Mouse (Mus musculus) adrenal gland, adult 8-10 months (tissue): ENCODE data around the gene Pcnx. TPM values are rescaled to one million over a fixed set of nuclear protein-coding genes. Genes with fewer than 3 reads are reported as not detected.

ENCODE experiments used
- DNase-seq: peaks from one replicate; pipeline ENCODE4 v3.0.0; 2022
- total RNA-seq, 4 experiments: library from RNA; stranded (reverse); gene quantifications; 2 replicates each; pipeline ENCODE4 v1.2.4; 2022

The Pcnx gene
- total RNA-seq, 4 experiments from 2014 or later: 56.1 to 89.3 (median 70.1) TPM

DNA sequence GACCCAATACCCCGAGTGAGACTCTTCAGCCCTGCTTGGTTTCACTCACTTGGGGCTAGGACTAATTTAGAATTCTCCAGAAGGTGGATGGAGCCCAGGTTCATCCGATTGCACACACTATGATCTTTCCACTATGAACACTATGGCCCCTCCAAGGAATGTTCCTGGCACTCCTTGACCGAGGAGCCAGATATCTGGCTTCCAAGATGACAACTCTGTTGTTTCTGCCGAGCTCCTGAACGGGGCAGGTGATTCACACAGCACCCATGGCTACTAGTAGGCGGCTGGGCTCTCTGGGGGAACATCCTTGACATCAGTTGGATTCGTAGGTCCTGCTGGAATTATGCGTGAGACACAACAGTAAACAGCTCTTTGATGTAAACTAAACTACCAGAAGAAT is 4.8 kb upstream of the Pcnx start:
- DNase-seq: no peak

DNA sequence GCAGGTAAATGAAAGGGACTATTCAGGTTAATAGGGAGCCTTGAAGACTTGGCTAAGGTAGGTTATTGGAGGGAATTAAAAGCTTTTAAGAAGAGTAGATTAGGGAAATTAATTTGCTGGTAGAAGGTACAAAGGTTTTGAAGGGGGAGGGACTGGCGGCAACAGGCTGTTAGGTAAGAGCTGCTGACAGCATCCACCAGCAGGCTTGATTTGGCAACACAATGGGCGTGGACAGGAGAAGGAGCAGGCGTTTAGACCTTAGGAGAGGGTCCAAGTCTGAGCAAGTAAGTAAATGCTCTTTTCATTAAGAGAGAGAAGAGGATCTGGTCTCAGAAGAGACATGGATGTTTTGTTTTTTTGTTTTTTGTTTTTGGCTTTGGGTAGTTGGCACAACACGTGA is 3.1 kb upstream of the Pcnx start:
- DNase-seq: no peak

DNA sequence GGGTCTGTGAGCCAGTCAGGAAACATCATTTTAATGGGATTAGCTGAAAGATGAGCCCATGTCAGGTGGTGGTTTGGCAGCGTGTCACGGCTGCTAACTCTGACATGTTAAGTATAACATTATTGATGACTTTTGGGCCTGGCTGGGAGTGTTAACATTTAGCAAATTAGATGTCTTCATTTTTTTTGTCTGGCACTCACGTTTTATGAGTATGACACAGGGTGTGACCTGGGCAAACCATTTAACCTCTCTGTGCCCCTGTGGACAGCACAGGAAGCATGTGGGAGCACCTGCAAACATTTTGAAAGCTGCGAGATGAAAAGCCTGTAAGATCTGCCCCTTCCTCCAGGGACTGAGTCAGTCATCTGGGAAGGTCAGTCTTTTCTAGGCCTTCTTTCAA is 2.6 kb upstream of the Pcnx start:
- DNase-seq: no peak

DNA sequence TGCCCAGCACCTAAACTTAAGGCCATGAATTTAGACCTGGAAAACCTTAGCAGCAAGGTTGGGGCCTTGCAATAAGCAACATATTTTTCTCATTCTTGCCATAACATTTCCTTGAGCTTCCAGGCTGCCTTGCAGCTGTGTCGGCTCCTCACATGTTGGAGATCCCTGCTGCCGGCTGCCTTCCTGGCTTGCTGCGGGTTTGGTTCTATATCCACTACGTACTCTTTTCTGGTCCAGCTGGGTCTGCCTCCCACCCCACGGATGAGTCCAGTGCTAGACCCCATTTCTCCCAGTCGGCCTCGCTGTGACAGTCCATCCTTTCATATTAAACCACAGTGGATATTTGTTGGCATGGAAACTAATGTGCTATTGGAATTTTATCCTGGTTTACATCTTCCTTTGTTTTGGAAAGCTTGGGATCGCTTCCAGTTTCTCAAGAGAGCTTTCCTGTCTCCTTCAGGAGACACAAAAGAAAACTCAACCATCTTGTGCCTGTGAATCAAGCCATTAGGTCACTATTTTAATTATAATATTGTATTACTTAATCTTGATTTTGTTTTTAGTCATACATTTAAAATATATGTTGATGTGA is 1.7 kb upstream of the Pcnx start:
- DNase-seq: no peak

DNA sequence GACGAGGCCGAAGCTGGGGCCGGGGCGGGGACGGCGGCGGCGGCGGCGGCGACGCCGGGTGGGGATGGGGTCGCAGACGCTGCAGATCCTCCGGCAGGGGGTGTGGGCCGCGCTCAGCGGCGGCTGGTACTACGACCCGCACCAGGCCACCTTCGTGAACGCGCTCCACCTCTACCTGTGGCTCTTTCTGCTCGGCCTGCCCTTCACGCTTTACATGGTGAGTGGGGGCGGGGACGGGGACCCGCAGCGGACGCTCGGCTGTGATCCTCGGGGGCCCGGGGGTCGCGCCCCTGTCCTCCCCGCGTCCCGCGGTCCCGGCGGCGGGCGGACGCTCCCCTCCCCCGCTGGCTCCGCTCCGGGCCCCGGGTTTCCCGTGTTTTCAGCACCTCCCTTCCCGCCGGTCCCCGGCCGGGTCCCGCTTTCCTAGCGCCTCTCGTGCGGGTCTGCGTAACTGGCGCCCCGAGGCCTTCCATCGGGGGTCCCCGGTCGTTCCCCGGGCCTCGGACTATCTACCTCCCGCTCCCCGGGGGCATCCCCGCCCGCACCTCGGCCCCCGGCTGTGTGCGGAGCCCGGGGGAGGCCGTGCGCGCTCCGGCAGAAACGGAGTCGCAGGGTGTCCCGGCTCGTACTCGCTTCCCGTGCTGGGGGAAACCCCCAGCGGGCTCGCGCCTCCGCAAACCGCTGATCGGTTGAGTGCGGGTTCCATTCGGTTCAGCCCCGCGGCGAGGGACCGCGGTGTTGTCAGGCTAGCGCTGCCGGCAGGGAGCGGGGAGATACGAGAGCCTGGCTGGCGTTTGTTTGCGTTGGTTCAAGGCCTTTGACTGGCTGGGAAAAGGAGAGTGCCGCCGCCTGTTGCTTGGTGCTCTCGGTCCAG is 722 bp downstream of the Pcnx start:
- DNase-seq: peak; percentile 54

DNA sequence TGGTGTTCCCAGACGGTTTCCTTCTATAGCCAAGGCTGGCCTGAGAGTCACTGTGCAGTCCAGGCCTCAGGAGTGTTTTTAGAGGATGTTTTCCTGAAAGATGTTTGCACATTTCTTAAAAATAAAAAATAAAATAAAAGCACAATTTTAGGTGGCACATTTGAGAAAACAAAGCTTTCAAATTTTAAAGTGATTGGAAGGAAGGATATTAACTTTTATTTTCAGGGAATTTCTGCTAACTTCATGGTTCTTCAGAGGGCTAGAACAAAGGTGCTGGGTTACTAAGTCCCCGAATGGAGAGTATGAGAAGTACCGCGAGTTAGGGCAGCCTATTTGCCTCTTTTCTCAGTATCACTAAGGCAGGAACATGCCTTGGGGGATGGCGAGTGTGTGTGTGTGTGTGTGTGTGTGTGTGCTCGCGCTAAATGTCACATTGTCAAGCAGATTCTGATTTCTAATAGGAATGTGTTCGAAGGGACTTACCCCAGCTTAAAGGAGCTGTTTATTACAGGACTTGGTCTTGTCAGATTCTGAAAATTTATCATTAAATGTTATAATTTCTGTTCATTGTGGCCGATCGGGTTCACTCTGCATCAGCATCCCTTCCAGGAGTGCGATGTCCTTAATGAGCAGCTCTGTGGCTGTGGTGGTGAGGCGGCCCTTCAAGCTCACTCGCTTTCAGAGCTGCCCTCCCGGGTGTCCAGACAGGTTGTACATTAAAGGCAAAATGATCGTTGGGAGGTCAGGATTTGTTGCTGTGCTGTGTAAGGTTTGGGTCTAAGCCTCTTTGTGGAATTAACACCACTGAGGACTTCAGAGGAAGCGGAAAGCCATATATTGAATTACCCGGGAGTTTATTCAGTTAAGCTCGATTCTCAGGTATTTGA is 1.6 kb downstream of the Pcnx start:
- DNase-seq: no peak

DNA sequence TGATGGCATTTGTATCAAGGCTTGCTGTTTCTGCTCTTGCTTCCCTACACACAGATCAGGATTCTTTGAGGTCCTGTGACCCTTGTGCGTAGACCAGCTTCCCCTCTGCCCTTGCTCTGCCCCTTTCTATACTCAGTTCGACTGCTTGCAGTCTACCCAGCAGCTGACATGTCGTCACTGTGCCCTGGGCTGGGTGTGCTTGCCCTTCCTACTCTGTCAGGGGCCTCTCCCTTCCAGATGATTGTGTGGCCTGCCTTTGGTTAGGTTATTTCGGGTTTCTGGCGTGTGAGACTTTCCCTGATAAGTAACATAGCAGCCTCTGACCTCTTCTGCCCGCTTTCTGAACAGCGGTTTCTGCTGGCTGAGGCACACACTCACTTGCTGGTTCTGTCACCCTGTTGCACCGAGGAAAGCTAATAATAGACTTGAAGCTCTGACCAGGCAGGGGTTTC is 2.6 kb downstream of the Pcnx start:
- DNase-seq: no peak

DNA sequence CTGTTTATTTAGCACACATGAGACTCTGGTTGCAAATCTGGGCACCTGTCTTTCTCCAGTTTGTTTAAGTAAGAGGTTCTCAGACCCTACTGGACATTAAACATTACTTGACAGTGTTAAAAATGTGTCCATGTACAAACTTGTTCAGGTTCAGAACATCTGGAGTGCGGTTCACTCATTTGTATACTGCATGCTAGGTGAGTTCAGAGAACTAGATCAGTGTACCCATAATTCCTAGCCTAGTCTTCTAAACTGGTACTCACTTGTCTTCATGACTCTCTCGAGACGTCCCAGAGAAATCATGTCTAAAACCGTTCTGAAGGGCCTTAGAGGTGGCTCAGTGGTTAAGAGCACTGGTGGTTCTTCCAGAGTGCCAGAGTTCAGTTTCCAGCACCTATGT is 4.1 kb downstream of the Pcnx start:
- no peak for DNase-seq

DNA sequence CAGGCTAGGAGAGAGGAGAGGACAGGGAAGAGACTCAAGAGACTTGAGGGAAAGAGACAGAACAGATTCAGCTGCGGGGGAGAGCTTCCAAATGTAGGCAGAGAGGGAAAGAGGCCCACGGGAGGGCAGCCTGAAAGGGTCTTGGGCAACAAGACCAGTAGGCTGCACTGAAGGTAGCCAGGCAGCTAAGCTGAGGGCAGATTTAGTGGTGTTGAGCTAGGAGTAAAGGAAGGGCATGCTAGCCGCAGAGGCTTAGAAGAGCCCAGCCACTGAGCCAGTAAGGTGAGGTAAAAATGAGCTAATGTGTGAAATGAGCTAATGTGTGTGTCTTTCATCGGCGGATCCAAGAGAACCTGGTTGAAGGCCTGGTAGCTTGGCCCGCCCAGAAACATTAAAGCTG is 5.4 kb downstream of the Pcnx start:
- DNase-seq: no peak

DNA sequence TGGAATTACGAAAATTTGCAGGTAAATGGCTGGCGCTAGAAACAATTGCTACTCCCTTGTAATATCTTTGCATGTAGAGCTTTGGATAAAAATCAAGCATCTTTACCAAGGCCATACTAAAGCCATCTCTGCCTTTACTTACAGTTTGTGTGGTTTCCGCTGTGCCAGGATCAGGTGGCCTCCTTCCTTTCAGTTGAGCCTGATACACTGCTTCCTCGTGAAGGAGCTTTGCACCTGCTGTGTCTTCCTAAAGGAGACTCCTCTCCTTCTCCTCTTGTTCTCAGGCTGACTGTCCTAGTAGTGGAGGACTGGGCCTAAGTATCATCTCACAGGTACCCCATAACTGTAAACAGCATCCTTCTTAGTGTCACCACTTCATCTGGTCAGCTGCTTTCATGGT is 7.5 kb downstream of the Pcnx start:
- no peak for DNase-seq

DNA sequence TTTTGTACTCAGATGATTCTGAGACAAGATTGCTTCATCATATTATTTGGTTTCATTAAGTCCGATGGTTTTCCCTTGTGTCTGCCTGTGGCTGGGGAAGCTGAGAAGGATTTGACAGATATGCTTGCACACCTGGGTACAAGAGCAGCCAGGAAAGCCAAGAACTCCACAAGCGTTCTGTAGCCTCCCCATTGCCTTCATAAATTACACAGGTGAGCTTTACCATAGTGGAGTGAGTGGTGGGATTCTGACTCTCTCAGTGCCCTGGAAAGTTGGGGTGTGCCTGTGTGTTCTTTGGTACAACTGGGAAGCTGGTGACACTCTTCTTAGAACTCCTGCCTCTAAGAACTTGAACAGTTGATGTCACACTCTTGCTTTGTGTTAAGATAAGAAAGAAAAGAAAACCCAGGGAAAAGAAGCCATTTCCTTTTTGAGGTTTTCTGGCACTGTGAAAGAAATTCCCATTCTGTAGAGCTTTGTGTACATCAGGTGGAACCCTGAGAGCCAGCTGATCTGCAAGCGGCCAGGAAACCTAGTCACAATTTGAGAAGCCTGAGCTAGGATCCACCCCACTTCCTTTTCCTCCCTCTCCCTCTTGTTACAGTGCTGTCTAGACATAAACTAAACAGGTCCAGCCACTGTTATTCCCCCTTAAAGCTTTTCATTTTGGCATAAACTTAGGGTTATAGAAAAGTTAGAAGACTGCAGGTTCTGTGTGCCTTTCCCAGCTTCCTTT is 9.6 kb downstream of the Pcnx start:
- no peak for DNase-seq

DNA sequence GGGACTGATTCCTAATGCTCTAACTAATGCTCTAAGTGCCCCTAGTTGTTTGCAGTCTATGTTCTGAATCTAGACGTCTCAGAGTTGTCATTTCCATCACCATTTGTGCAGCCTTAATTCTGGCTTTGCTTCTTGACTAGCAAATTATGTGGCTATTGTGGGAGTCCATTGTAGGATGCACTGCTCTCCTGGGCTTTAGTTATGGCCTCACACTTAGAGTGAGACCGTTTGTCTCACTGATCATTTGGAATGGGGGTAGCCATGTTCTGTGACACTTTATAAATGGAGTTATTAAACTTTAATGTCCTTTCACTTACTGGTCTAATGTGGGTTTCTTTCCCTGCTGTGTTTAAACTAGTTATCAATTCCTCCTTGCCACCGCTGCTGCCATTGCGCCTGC is 13.5 kb downstream of the Pcnx start:
- no peak for DNase-seq

DNA sequence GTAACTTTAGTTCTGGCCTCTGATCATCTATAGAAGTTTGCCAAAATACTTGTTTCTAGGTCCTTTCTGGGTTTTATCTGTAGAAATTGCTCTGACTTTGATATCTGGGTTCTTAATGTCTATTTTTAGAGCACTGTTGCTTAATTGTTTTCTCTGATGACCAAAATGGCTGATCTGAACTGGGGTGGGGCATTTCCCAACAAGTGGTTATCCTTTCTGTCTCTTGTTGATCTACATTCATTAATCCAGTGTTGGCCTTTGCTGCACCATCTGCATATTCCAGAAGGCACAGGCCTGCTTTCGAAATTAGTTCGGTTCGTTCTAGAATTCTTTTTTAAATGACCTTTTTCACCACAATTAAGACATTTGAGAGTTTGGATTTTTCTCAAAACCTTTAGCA is 20.3 kb downstream of the Pcnx start:
- DNase-seq: no peak

DNA sequence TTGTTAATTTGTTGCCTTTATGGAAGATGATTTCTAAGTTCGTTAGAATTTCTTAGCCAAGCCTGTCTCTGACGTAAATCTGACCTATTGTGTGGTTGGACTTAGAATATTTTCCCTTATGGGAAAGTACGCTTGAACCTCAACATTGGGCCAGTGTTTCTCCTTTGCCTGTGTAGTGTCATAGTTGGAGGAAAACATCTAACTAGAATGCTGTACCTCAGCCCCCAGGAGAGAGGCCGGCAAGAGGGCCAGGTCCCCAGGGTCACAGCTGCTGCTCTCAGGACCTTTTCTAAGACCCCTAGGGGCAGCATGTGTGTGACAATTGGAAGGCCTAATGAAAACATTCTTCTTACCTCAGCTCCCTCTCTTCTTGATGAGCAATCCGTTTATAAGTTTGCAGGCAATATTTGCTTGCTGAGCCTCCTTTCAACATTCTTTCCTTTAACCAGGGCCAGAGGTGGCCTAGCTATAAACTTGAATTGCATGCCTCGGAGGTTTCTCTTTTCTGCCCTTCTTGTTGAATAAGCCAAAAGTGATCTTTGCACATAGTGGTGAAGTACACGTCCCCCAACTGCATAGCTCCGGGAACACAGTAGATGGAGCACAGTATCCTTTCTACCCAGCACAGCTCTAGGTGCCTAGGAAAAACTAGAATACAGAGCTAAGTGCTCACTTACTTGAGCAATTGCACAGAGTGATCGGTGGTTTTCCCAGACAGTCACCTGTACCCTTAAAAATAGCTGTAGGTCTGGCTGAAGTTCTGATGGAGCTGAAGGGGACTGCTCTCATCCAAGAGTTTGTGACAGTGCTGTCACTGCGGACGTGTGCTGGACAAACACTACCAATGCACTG is 23.7 kb downstream of the Pcnx start:
- no peak for DNase-seq

DNA sequence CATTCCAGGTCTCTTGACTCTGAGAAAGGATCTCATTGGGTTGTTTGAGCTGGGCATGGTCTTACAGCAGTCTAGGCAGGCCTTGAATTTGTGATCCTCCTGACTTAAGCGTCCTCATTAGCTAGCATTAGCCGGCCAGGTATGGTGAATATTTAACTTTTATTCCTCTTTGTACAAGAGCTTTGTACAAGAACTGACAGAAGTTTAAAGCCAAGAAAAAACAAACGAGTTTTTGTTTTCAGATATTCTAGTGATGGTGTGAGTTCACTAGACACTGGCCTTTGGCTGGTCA is 24.2 kb downstream of the Pcnx start:
- no peak for DNase-seq

DNA sequence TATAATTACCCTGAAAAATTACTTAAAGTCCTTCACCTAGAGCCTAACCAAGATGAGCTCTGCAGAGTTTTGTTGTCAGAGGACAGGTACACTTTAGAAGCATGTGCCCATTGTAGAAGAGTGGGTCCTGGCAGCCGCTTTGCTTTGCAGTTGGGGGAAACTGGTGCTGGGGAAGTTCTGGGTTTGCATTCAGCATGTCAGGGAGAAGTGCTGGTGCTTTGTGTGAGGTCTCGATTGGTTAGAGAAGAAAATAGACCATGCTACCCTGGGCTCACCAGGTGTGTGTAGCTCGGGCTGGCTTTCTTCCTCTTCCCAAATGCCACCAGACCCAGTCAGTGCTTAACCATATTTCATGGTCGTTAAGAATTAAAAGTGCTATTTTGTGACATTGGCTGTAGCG is 25.2 kb downstream of the Pcnx start:
- DNase-seq: no peak

DNA sequence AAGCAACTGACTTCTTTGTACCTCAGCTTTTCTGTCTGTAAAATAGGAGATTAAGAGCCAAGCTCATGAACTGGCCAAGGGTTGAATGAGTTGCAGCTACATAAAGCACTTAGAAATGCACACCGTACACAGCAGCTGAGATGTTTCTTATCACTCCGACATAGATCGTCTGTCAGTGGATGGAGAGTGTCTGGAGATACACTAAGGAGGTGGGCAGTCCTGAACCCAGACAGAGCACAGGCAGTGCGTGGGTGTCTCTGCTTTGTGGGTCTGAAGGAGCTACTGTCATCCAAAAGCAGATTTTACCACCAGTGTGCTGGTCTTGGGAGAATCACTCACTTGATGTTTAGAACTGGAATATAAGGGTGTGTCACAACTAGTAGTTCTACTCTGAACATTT is 26.2 kb downstream of the Pcnx start:
- no peak for DNase-seq

DNA sequence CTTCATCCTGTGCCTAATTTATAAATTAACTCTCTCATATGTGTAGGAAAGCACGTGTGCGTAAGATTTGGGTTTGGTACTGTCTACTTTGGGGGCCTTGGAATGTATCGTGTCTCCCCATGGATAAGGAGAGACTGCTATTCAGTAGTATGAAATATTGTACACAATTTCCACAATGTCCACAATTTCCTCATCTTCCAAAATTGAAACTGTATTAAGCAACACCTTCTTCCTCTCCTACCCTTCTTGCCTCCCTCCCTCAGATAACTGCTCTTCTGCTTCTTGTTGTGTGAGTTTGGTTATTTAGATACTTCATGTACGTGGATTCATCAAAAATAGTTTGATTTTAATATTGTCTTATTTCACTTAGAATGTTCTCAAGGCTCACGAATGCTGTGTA is 29.1 kb downstream of the Pcnx start:
- DNase-seq: no peak

DNA sequence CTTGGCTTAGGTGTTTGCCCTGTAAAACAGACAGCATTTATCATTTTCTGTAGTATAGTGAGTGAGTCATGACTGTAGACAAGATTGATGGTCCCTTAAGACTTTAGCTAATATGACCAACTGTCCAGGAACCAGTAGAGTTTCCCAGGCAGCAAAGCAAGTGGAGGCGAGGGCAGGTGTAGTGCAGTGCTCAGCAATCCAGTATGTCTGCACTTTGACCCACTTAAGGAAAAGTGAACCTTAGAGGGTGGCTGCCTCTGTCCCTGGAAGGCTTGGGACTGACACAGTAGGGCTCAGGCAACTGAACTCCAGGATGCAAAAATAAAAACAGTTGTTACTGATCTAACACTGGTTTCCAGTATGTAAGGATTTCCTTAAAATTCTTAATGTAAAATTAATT is 32.1 kb downstream of the Pcnx start:
- no peak for DNase-seq

DNA sequence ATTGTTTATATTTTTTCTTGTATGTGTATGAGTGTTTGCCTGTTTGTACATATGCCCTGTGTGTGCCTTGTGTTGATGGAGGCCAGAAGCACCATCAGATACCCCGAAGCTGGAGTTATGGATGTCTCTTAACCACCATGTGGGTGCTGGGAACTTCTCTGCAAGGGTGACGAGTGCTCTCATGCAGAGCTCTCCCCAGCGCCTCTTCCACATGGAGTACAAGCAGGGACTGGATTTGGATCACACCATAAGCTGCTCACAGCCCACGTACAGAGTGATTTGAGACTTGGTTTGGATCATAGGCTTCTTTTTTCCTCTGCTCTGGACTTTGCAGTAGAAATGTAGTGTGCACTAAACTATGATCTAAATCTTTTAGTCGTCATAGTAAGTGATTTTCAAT is 34.5 kb downstream of the Pcnx start:
- DNase-seq: no peak

DNA sequence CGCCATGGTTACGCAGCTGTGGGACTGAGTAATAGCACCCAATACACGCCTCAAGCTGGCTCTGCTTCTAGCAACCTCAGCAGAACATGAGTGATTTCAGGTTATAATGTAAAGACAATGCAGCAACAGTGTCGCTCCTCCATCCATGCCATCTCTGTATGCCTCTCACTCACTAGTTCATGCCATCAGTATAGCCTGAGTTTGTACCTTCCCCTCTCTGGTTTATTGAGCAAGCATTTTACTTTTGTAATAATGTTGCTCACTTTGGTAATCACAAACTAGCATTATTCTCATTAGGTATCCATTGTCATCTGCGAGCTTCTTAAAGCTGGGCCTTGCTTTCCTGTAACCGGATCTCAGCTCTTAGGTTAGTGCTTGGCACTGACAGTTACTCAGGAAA is 36.2 kb downstream of the Pcnx start:
- DNase-seq: no peak

DNA sequence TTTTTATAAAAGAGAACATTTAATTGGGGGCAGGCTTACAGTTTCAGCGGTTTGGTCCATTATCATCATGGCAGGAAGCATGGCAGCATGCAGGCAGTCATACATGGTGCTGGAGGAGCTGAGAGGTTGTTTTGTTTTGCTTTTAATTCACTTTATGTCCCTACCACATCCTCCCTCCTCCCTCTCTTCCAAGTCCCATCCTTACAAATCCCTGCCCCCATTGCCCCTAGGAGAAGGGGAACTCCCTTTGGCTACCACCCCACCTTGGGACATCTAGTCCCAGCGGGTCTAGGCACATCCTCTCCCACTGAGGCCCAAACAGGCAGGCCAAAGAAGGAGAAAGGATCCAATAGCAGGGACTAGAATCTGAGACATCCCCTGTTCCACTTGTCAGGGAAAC is 44.6 kb downstream of the Pcnx start:
- no peak for DNase-seq
